Mouse (Mus musculus) liver, embryonic 14.5 days (tissue): ENCODE results near the gene Muc4.

ENCODE experiments used
- CTCF ChIP-seq: IDR thresholded peaks from 2 replicates; pipeline ENCODE4 v1.5.1; 2016; ENCODE audit warnings: antibody characterized with exemption, low read depth, control low read depth
- EP300 ChIP-seq: IDR thresholded peaks from 2 replicates; pipeline ENCODE4 v1.6.1; 2016; ENCODE audit warnings: antibody characterized with exemption, low read depth

GRCm38 (mm10) chr16:32783324-32784062, 47.8 kb downstream of the Muc4 start:
- TF ChIP-seq CTCF (no peak), EP300 (no peak)
